Mouse (Mus musculus) cerebellum, adult 2 months (tissue): ENCODE results near the gene S1pr4. TPM values are rescaled to one million over a fixed set of nuclear protein-coding genes. Genes with fewer than 3 reads are reported as not detected.
A peak's percentile ranks its signal among the peaks of the same experiment; 100 is the strongest.

Source experiments
- DNase-seq, 2 experiments: peaks; one replicate each; pipeline ENCODE4 v3.0.0; 2021
- H3K27ac ChIP-seq: fragments of 200-500 bp; 2 replicates; pipeline ENCODE4 v1.5.1; 2012; ENCODE audit warnings: low read length, control low read depth, inconsistent platforms; ENCODE audit not compliant: insufficient read depth
- H3K27me3 ChIP-seq: fragments of 200-500 bp; 2 replicates; pipeline ENCODE4 v1.6.1; 2012; ENCODE audit warnings: inconsistent platforms, mild to moderate bottlenecking, low read length, moderate library complexity; ENCODE audit not compliant: control insufficient read depth, insufficient read depth
- H3K4me1 ChIP-seq: fragments of 200-500 bp; 2 replicates; pipeline ENCODE4 v1.6.1; 2011; ENCODE audit warnings: low read length; ENCODE audit not compliant: control insufficient read depth, insufficient read depth
- H3K4me3 ChIP-seq: fragments of 200-500 bp; replicated peaks from 2 replicates; pipeline ENCODE3; 2011; ENCODE audit warnings: mild to moderate bottlenecking, low read depth, low read length, control low read depth; ENCODE audit not compliant: insufficient read depth
- CTCF ChIP-seq: fragments of 200-500 bp; IDR thresholded peaks from 2 replicates; pipeline ENCODE4 v1.5.1; 2011; ENCODE audit warnings: low read depth, mild to moderate bottlenecking, control low read depth, low read length, moderate library complexity, borderline replicate concordance; ENCODE audit not compliant: insufficient read depth
- POLR2A ChIP-seq: fragments of 200-500 bp; IDR thresholded peaks from 2 replicates; pipeline ENCODE4 v1.6.1; 2011; ENCODE audit warnings: low read length, control low read depth, borderline replicate concordance; ENCODE audit not compliant: insufficient read depth
- WGBS: fragments of 180-500 bp; shearing (Covaris S2); methylation state at CpG from one replicate; pipeline ENCODE4 v1.1.7; 2018; 5-methylcytosine and 5-hydroxymethylcytosine counted together
- polyA plus RNA-seq: library from polyadenylated mRNA; depleted of rRNA; stranded (reverse); fragments of >200 nt; gene quantifications from 2 replicates; pipeline ENCODE4 v1.2.3, GENCODE M21; 2012

Gene S1pr4
- polyA plus RNA-seq, 1 experiment: 1.1 TPM

DNA sequence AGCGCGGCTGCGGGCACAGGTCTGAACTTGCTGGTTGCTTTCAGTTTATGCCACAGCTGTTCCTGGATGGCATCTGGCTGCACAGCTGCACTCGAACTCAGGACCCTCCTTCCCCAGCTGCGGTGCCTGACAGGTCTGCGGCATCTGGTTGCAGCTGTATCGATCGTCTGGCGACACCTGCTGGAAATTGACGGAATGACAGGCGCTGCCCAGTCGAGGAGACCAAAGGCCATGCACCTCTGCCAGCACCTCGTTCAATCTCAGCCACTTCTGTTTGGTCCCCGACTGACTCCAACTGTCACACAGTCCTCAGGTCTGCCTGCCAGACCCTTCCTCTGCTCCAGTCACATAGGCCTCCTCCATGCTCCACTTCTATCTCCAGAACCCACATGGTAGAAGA lies 26.8 kb upstream of the S1pr4 start:
- Histone ChIP-seq H3K4me1 (no peaks in the 10 kb centered on the region), H3K4me3 (no peak overlapping the region), H3K27me3 (no peaks in the 10 kb centered on the region), H3K27ac (no peak overlapping the region)
- 11% methylated on average over 14 of the region's 14 CpGs for WGBS
- peak; percentile 93 for TF ChIP-seq CTCF
- TF ChIP-seq POLR2A: no peak
- peak; percentile 53 to 72 for DNase-seq

- Histone ChIP-seq H3K4me3 (no peak overlapping the region), H3K27me3 (no peaks in the 10 kb centered on the region), H3K4me1 (no peaks in the 10 kb centered on the region), H3K27ac (no peak overlapping the region)
- WGBS: 70% methylated on average over 12 of the region's 13 CpGs
- DNase-seq: no peak
- TF ChIP-seq POLR2A (no peak), CTCF (no peak)
These were observed 25.2 kb upstream of the S1pr4 start for GRCm38 (mm10) chr10:81525017-81525694.

- H3K4me1 ChIP-seq: no peaks in the 10 kb centered on the region
- no peak for DNase-seq
- no peaks in the 10 kb centered on the region for H3K27me3 ChIP-seq
- WGBS: 30% methylated on average over 9 of the region's 9 CpGs
- TF ChIP-seq POLR2A (no peak), CTCF (no peak)
- no peak within 1 kb of the TSS for H3K4me3 ChIP-seq
- no peak within 1 kb of the TSS for H3K27ac ChIP-seq
These were observed 24.2 kb upstream of the S1pr4 start, which contains the start of gene Gna15 for GRCm38 (mm10) chr10:81524051-81524605. Gene Gna15, minus strand, starts transcription at chr10:81524225.

GRCm38 (mm10) chr10:81523570-81523969 lies 23.6 kb upstream of the S1pr4 start:
- Histone ChIP-seq H3K4me1 (no peaks in the 10 kb centered on the region), H3K27me3 (no peaks in the 10 kb centered on the region), H3K27ac (no peak overlapping the region), H3K4me3 (no peak overlapping the region)
- no peak for TF ChIP-seq CTCF
- no peak for DNase-seq
- WGBS: 29% methylated on average over 19 of the region's 19 CpGs

DNA sequence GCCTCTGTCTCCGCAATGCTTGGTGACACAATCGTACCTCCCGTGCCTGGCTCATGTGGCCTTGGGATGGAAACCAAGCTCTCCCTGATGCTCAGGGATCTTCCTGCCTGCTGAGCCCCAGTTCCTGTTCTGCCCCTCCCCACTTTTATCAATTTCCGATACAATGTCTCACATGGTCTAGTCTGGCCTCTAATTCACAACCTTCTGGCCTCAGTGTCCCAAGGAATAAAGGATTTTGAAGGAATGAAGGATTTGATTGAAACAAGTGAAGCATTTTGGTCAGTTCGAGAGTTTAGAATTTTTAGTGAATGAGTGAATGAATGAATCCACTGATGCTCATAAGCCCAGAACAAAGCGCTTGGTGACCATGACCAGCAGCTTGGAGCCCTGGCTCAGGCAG lies 23.2 kb upstream of the S1pr4 start:
- DNase-seq: no peak
- 73% methylated on average over 6 of the region's 6 CpGs for WGBS
- Histone ChIP-seq H3K27ac (no peak overlapping the region), H3K4me1 (no peaks in the 10 kb centered on the region), H3K27me3 (no peaks in the 10 kb centered on the region), H3K4me3 (no peak overlapping the region)
- TF ChIP-seq POLR2A (no peak), CTCF (no peak)

DNA sequence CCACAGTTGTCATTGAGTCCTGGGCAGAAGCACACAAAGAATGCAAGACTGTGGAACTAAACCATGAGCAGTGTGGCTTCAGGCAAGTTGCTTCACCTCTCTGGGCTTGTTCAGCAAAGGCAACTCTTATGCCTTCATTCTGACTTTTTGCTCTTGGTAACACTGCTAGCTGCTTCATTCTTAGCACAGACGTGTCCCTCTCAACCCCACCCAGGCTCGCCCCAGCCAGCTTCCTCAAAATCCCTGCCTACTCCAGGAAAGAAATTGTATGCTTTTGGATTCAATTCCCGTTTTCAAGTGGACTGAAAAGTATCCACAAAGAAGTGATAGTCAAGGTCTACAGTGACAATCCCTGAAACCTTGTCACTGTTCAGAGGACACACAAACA lies 20.0 kb upstream of the S1pr4 start:
- TF ChIP-seq CTCF (no peak), POLR2A (no peak)
- no peak overlapping the region for H3K27ac ChIP-seq
- WGBS: 76% methylated on average over 3 of the region's 3 CpGs
- no peak for DNase-seq
- H3K4me1 ChIP-seq: no peaks in the 10 kb centered on the region
- H3K27me3 ChIP-seq: no peaks in the 10 kb centered on the region
- no peak overlapping the region for H3K4me3 ChIP-seq

DNA sequence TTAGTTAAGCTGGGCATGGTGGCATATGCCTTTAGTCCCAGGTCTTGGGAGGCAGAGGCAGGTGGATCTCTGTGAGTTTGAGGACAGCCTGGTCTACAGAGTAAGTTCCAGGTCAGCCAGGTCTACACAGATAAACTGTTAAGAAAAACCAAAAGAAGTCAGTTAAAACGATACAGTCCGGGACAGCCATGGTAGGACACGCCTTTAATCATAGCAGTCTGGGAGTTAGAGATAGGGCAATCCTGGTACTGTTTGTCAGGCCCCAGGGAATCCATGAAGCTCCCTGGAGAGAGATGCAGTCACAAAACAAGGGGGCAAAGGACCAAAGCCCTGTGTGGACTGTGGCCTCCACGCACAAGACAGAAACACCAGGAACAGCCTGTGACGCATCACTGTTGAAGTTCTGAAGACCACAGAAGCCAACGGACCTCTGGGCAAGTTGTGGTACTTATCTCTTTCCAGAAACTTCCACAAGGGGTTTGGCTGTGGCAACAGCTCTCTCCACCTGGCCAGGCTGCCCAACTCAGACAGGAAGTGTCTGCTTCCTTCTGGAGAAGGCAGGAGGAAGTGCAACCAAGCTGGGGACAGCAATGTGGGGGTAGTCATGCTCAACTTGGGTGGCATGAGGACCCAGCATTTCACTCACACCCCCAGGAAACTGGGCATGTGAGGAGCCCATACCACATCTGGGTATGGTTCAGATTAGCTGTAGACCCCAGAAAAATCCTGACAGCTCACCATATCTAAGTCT lies 19.5 kb upstream of the S1pr4 start:
- Histone ChIP-seq H3K27me3 (no peaks in the 10 kb centered on the region), H3K27ac (no peak overlapping the region; the same call in 1 of the 2 replicates), H3K4me3 (no peak overlapping the region), H3K4me1 (no peaks in the 10 kb centered on the region)
- no peak for TF ChIP-seq CTCF
- WGBS: 87% methylated on average over 6 of the region's 6 CpGs
- no peak for DNase-seq

DNA sequence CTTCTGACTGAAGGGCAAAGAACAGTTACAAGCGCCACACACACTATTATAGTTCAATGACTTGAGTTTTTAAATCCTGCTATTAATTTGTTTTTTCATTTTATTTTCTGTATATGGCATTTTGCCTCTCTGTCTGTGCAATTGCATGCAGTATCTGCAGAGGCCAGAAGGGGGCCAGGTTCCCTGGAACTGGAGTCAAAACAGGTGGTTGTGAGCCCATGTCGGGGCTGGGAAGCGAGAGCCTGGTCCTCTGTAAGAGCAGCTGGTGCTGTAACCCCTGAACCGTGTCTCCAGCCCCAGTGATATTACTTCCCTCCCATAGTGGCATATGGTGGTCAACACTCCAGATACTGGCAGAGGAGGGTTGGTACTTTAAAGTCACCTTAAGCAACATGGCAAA lies 18.6 kb upstream of the S1pr4 start:
- DNase-seq: peak in 1 of 2 experiments; percentile 68

More for the DNA sequence above, 18.6 kb upstream of the S1pr4 start:
- TF ChIP-seq POLR2A: no peak
- peak; percentile 81 for TF ChIP-seq CTCF
- no peaks in the 10 kb centered on the region for H3K27me3 ChIP-seq
- no peaks in the 10 kb centered on the region for H3K4me1 ChIP-seq
- no peak overlapping the region for H3K27ac ChIP-seq
- no peak overlapping the region for H3K4me3 ChIP-seq
- 17% methylated on average over 4 of the region's 4 CpGs for WGBS
